Mouse (Mus musculus): ENCODE data around the gene Bean1. TPM values are rescaled to one million over a fixed set of nuclear protein-coding genes. Genes with fewer than 3 reads are reported as not detected.
A peak's percentile ranks its signal among the peaks of the same experiment; 100 is the strongest.

Gene Bean1
- polyA plus RNA-seq (2017; shearing (Covaris generic)), result not detected

DNA sequence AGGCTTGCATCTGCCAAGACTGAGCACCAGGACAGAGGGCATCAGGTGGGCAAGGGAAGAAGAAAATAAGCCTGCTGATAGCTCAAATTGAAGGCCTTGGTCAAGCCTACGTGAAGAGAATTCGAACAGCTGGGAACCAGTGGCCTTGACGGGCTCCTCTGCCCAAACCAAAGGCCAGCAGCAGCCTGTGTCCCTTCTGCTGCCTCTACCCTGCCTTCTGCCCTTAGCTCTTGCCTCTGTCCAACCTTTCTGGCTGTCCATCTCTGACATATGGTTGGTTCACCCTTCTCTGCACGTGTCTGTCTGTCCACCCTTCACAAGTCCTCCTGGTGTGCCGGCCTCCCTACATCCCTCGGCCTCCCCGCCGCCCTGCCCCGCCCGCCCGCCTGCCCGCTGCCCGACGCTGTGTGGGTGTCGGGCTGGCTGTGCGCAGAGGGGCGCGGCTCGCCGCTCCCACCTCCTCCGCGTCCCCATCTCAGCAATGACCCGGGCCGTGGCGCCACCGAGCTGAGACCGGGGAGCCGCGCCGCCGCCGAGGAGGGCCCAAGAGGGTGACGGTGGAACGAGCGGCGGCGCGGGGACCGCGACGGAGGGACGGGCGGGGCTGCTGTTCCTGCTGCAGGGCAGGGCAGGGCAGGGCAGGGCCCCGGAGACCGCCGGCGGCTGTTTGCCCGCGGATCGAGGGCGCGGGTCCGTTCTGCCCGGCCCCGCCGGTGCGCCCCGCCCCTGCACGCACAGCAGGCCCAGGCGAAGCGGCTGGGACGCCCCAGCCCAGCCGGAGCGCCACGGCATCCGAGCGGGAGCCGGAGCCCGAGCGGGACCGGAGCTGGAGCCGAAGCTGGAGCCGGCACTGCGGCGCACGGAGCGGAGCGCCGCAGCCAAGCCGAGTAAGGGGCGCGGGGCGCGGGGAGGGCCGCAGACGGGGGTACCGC lies at the start of gene Bean1:
Gene Bean1, plus strand, starts transcription at position 325 of the 932 bp plus-strand sequence.
- ATAC-seq, result no peak

DNA sequence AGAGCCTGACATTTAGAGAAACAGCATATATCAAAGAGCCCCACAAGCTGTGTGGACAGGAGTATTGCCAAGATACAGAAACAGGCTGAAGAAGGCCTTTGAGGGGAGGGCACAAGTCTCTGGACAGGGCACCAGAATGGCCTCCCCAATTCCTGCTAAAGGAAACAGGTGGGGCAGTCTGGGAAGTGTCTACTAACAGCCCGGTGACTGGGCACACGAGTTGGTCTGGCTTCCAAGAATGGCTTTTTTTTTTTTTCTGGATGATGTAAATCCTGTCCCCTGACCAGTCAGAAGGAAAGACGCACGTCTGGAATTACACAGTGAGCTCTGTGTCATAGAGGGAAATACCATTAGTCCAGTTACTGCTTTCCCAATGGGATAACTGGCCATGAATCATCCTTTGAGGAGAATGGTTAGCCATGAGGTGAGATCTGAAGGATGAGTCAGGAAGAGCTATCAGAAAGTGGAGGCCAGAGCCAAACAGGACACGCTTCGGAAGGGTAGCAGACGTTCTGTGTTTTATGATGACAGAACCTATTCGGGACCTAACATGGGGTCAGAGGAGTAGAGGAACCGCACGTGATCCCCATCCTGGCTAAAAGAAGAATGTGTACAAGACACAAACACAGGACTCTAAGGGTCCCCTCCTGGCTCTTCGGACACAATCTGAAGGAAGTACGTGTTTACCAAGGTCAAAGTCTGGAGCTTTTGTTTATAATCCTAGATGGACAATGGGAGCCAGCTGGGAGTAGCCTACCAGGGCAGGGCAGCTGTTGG lies 48.4 kb upstream of the Bean1 start:
- ATAC-seq, result no peak

DNA sequence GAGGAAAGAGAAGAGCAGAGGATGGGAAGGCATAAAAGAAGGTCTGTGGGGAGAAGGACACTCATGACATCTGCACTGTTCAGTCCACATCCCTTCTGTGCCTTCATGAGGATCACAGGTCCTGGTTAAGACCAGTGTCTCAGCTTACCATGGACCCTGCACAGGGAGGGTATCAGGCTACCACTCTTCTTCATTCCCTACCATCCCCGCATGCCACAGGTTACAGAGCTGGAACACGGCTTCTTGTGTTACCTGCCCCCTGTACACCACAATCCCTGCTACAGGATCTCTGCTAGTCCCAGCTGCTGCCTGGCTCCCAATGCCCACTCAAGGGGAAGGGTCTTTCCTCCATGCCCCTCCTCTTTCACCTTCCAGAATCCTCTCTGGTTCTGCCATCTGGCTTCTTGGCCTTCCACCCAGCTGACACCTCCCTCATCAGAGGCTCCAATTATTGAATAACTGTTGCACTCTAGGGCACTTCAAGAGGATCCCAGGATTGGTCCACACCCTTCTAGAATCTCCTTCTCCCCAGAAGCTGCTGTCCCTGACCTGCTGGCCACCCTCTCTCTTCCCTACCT lies 47.1 kb upstream of the Bean1 start:
- no peak for ATAC-seq

DNA sequence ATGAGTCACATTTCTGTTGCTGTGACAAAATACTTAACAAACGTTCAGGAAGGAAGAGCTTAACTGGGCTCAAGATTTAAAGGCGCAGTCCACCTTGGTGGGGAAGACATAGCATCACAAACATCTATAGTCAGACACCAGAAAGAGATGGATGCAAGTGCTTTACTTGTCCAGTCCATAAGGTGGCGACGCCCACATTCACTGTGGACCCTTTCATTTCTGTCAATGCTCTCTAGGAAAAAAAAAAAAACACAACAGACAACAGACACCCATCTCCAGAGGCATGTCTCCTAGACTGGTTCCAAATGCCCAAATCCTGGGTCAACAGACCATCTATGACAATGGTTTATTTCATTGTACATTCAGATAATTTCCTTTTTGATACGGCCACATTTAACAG lies 45.7 kb upstream of the Bean1 start:
- ATAC-seq, result no peak

DNA sequence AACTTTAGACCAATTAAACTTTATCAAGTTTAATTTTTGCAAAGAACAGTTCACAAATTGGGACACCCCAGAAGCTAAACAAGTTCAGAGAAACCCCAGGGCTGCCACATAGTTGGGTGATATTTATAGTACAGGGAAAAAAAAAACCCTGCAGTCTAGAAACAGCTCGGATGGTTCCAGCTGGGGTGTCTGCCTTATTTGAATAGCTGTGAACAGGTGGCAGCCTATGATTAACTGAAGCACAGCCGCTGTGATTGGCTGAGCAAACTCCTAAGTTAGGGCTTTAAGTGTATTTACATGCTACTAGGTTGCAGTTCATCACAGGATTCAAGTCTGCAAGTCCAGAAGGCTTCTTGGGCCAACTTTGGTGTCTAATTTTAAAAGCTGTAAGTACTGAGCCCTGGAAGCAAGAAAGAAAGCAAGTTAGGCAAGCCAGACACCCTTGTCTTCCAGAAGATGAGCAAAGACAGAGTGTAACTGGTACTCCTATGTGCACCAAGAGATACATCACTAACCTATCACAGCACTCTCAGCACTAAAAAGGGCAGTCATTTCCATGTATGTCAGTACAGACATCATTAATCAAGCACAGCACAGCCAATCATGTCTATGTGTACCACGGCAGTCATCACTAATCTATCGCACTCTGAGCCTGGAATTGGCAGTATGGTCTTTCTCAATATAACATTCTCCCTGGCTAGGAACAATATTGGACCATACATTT lies 42.9 kb upstream of the Bean1 start:
- ATAC-seq, result no peak

DNA sequence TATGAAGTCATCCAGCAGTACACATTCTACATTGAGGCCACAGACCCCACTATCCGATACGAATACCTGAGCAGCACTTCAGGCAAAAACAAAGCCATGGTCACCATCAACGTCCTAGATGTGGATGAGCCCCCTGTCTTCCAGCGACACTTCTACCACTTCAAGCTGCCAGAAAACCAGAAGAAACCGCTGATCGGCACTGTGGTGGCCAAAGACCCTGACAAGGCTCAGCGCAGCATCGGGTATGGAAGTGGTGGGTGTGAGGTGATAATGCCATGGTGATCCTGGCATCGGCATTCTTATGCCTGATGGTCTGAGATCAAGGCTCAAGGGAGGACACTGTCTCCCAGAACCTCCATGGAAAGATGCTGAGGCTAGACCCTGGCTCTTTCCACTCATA lies 39.3 kb upstream of the Bean1 start:
- ATAC-seq, result no peak

DNA sequence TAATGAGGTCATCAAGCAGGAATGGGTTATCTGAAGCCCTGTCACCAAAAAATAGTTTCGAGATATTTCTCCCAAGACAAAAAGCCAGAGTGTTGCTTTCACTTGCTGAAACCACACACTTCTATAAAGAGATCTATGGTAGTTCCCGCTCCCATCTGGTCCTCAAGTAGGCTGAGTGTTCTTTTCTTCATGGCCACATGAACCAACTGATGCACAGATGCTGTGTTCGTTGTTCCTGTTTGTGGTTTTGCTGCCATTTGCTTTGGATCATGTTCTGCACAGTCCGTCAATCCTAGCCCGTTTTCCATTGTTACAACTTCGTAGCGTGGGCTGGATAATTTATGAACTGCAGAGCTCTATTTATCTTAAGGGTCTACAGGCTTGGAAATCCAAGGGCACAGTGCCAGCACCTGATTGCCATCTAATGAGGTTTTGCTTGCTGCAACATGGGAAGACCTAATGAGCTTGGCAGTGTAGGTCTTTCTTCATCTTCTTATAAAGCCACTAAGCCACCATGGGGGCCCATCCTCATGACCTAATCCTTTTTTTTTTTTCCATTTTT lies 38.7 kb upstream of the Bean1 start:
- no peak for ATAC-seq

DNA sequence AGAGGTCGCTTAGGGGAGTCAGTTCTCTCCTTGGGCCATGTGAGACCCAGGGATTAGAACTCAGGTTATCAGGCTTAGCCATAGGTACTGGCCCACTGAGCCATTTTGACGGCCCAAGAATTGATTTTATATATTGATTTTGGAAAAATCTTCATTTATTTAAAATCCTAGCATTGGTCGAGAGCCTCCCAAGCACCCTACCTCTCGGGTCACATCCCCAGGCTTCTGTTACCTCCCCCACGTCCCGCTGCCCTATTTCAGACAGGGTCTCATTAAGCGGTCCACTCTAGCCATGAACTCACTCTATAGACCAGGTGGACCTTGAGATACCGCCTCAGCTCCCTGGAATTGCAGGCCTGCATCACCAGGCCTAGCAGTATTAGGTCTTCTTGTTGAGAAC lies 35.7 kb upstream of the Bean1 start:
- no peak for ATAC-seq

DNA sequence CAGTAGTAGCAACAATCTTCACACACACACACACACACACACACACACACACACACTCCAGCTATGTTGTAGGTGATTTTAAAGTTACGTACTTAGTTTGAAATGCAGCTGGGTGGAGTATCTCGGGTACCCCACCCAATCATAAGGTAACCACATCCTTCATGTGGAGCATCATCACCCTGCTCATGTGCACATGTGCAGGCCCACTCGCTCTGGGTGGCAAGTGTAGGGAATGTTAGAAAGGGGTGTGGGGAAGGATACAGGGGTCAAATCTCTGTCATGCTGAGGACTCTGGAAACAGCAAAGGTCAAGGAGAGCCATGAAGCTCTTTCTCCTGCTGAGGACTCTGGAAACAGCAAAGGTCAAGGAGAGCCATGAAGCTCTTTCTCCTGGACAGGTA lies 34.0 kb upstream of the Bean1 start:
- ATAC-seq, result no peak

DNA sequence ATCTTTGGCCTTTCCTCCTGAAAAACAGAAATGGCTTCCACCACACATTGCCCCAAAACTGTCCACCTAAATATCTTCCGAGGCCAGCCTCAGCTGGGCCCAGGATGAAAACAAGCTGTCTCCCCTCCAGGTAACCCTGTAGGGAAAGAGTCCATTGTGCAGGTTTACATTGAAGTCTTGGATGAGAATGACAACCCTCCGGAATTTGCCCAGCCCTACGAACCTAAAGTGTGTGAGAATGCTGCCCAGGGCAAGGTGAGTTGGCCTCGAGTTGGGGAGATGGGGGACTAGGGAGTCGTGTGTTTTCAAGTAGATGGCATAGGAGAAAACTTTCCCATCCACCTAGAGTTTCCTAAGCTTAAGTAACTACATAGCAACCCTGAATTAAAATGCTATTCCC lies 32.6 kb upstream of the Bean1 start:
- no peak for ATAC-seq

DNA sequence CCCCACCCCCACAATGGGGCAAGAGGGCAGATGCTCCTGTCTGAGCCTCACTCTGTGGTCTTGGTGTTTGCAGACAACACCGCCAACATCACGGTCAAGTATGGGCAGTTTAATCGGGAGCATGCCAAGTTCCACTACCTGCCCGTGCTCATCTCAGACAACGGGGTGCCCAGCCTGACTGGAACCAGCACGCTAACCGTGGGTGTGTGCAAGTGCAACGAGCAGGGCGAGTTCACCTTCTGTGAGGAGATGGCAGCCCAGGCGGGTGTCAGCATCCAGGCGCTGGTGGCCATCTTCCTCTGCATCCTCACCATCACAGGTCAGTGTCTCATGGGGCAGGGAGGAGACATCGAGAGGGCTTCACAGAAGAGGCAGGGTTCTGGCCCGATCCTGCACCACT lies 29.6 kb upstream of the Bean1 start:
- no peak for ATAC-seq

DNA sequence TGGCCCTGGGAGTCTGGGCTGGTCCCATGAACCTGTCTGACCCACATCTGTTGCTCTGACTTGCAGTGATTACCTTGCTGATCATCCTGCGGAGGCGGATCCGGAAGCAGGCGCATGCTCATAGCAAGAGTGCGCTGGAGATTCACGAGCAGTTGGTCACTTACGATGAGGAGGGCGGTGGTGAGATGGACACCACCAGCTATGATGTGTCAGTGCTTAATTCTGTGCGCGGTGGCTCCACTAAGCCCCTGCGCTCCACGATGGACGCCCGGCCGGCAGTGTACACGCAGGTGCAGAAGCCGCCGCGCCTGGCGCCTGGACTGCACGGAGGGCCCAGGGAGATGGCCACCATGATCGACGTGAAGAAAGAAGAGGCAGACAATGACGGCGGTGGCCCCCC lies 27.8 kb upstream of the Bean1 start:
- ATAC-seq, result no peak

DNA sequence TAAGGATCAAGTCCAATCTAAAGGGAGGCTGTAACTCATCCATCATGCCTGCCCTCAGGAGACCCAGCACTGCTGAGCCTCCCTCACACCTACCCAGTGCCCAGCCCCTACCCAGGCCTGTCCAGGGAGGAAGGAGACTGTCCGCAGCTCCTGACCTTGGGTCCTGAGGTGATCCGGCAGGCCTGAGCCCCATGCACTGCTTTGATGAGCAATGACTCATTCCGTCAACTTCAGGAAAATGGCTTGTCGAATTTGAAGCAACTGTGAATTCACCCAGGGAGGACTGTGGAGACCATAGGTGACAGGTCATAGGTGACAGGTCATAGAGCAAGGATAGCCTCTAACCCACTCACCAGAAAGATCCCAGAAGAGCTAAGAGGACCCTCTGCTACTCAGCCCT lies 26.9 kb upstream of the Bean1 start:
- ATAC-seq, result no peak

DNA sequence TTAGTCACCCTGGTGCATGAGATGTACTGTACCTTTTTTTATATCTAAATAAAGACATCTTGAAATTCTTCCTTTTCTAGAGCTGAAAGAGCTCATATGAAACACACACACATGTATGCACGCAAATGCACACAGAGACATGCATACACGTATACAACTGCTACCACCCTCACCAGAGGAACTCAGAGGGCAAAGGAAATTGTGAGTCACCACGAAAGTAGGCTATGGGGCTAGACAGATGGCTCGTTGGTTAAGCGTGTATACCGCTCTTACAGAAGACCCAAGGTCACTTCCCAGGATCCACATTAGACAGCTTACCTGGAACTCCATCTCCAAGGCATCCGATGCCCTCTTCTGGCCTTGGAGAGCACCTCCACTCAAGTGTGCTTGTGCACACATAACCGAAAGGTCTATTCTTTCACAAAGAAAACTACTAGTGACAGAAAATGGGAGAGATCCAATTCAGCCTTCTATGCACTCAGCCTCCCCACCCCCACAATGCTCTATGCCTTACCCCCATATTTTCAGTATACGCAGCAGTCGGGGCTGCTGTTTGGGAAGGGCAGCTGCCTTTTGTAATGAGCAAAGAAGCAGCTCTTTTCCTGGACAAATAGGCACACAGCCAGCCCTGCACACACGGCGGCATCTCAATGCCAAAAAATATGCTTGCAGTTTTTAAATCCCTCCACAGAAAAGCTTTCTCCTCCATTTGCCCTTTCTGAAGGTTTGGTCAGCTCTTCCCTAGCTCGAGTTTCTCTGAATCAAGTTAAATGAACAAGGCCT lies 25.6 kb upstream of the Bean1 start:
- no peak for ATAC-seq

DNA sequence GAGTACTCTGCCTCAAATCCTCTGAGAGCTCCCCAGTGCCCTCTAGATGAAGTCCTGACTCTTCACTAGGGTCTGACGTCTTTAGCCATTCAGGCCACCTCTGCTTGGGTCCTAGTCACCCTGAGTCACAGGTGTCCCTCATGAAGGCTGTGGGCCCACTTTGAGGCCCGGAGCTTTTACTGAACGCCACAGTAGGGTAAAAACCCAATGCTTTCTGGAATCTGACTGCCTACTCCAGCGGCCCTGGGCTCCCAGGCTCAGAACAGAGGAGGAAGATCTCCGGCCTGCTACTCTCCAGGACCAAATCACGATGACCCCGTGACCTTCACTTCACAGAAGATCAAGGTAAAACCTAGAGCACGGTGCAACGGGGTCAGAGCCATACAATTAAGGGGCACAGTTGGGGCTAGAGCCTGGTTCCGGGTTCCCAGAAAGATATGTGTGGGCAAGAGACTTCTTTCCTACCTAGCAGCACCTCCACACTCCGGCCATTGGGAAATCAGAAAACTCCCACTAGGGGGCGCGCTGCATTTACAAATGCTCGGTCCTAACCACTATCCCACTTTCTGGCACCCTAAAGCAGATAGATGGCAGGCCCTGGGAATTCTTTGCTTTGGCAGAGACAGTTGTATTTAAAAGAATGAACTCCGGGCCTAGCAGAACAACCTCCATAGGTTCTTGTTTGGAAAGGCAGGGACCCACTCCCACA lies 24.1 kb upstream of the Bean1 start:
- ATAC-seq, result peak; percentile 61

DNA sequence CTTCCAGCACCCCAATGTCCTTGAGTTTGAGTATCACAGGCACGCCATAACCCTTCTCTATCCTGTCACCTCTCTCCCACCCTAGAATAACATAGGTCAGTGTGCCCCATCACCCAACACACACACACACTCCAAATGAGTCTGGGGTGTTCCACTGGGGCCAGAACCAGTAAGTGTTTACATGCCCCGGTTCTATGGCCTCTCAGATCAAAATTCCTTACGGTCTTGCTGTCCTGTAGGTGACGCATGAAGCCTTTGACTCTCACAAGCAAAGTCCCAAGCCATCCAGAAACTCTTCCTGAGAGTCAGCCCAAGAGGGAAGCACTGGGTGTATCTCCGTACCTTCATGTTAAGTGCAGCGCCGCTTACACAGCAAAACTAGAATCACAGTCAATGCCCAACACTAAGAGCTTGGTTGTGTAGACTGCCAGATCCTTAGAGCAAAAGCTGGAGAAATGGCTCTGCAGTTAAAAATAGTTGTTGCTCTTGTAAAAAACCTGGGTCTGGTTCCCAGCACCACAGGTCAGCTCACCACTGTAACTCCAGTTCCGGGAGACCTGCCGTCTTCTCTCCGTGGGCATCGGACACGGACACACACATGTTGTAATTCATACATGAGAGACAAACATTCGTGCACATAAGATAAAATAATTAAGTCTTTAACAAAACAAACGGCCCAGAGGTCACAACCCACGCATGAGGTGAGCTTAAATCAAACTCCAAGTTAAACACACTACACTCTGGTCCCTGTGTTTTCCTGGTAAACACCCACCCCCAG lies 23.3 kb upstream of the Bean1 start:
- ATAC-seq, result no peak

DNA sequence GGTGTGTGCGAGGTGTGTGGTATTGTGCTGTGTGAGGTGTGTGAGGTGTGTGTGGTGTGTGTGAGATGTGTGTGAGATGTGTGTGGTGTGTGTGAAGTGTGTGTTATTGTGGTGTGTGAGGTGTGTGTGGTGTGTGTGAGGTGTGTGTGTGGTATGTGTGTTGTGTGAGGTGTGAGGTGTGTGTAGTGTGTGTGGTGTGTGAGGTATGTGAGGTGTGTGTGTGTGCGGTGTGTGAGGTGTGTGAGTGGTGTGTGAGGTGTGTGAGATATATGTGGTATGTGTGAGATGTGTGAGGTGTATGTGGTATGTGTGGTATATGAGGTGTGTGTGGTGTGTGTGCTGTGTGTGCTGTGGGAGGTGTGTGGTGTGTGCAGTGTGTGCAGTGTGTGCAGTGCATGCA lies 22.3 kb upstream of the Bean1 start:
- no peak for ATAC-seq

DNA sequence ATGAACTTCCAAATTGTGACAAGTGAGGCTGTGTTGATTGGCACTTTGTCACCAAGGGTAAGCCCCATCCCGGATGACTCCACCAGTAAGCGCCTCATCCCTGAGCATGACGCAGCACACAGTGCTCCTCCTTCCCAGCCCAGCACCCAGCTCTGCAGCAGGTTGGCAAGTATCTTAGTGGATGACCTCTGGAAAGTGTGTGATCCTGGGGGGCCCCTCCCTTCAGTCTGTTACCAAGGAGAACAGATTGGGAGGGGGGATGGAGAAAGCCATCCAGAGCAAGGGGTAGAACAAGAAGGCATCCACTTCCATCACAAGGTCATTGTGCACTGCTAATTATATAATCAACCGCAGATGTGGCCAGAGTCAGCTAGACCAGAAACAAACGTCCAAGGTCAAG lies 9.5 kb upstream of the Bean1 start:
- ATAC-seq, result no peak

DNA sequence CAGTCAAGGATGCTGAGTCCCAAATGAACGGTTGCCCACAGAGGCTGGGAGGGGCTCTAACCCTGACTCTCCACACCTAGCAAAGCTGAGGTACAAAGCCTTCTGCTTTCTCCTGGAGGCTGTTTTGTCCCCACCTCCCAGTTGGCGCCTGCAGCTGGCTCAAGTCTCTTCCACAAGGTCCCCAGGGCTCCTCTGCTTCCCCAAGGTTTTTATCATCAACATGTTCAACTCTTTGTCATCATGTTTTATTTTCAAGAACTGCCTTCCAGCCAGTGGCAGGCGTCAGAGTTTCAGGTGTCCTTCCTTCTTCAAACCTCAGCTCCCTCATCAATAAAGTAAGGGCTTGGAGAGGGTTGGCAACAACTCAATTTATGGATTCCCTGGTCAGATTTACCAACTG lies 781 bp upstream of the Bean1 start:
- no peak for ATAC-seq

DNA sequence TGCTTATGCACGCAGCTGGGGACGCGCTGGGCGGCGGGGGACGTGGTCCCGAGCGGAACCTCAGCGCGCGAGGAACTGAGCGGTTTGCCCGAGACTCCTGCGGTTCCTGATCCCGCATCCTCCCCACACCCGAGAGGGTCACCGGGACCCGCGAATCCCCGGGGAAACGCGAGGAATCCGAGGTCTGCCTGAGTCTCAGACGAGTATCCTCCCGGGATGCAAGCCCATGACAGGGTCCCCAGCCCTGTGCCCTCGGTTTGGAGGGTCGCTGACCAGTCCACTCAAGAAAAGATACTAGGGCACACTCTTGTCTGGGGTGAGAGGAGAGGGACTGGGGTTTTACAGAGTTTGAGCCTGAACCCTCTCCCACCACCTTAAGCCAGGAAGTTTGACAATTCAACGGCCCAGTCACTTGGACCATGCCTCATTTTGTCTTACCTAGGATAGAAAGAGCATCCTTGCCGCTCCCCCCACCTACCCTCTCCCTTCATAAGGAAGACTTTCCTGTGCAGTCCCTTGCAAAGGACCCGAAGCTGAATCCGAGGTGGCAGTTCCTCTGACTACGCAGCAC lies 893 bp downstream of the Bean1 start:
- ATAC-seq, result no peak

All from activated CD4-positive, CD25-positive, alpha-beta regulatory T cell, adult 4 months (primary cell).